8 mouse cellular contexts compared by ENCODE assay signal in the genomic region with DNA sequence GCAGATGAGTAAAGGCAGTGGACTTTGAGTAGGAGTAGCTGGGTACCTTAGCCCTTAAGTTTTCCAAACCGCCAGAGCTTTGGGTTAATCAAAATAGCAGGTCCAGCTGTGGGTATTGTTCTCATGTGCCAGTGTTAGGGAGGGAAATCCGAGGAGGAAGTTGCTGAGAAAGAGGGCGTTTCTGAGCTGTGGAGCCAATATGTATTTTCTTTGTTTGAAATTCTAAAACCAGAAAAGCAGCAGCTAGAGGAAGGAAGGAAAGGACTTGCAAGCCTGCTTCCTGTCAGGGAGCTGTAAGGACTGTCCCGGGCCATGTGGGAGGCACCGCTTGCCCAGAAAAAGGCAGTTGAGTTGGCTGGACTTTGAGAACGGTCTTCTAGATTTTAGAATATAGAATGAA. TPM values are rescaled to one million over a fixed set of nuclear protein-coding genes. Genes with fewer than 3 reads are reported as not detected.
A peak's percentile ranks its signal among the peaks of the same experiment; 100 is the strongest.
DNase-seq lines count a peak whose midpoint lies in the region; ATAC-seq and TF ChIP-seq lines count a peak whose summit lies in the region.

No protein-coding gene starts in this region.

- peak overlapping the region; percentile 99 for H3K27ac ChIP-seq in heart, adult 2 months
- H3K27ac ChIP-seq in lung, embryonic 15.5 days, result peak overlapping the region; percentile 85

- H3K79me2 ChIP-seq in heart, adult 2 months (replicated peaks; ENCODE audit: control insufficient read depth, insufficient read depth, low read length), result peaks cover 6% of the 10 kb centered on the region

- no peak for TF ChIP-seq CTCF in heart, adult 2 months (IDR thresholded peaks at IDR 0.05)

- H3K36me3 ChIP-seq in heart, adult 2 months (ENCODE audit: control insufficient read depth, insufficient read depth, low read length), result peaks cover 18% of the 10 kb centered on the region
- peaks cover 9% of the 10 kb centered on the region; the same call in 1 of the 2 replicates for H3K36me3 ChIP-seq in lung, embryonic 15.5 days

- H3K27me3 ChIP-seq in heart, adult 2 months (ENCODE audit: control insufficient read depth, insufficient read depth, low read length), result no peaks in the 10 kb centered on the region
- no peaks in the 10 kb centered on the region for H3K27me3 ChIP-seq in lung, embryonic 15.5 days

- peak overlapping the region; percentile 92; the same call in 1 of the 2 replicates for H3K9ac ChIP-seq in heart, adult 2 months (ENCODE audit: low read depth, low read length)
- H3K9ac ChIP-seq in lung, embryonic 15.5 days, result peak overlapping the region; percentile 91

- peaks cover 17% of the 10 kb centered on the region for H3K4me1 ChIP-seq in heart, adult 2 months (ENCODE audit: control insufficient read depth, insufficient read depth, low read length)
- H3K4me1 ChIP-seq in lung, embryonic 15.5 days, result peaks cover 13% of the 10 kb centered on the region

- no peak for ATAC-seq in lung, embryonic 15.5 days (ENCODE audit: borderline replicate concordance, extremely low read depth, low FRiP score, low TSS enrichment)

- DNase-seq in ES-CJ7 (ENCODE audit: low read depth, low spot score), result peak; percentile 22
- peak; percentile 13 for DNase-seq in c-Kit-negative CD71-positive TER-119-positive erythroid progenitor cells, embryonic 14.5 days (ENCODE audit: low read depth, low spot score)
- DNase-seq in heart, adult 2 months, result peak; percentile 61 to 77
- DNase-seq in kidney, adult 18-20 months, result peak; percentile 44
- peak; percentile 55 to 59 for DNase-seq in spleen, postnatal 36 days (ENCODE audit: low spot score in 2 of 2)
- no peak for DNase-seq in cerebellum, adult 8-10 months
- DNase-seq in cerebellum, adult 11 months, result no peak

- TF ChIP-seq POLR2A in heart, adult 2 months (IDR thresholded peaks at IDR 0.05; ENCODE audit: insufficient read depth, low read depth, low read length), result peak; percentile 79; the same call in 1 of the 2 replicates

- 7% methylated on average over 6 of the region's 6 CpGs for WGBS in heart, adult 2 months
- 6% methylated on average over 6 of the region's 6 CpGs for WGBS in lung, embryonic 15.5 days

- TF ChIP-seq EP300 in heart, adult 2 months (IDR thresholded peaks at IDR 0.05; ENCODE audit: insufficient read depth, low read depth, low read length), result peak; percentile 98

- H3K4me2 ChIP-seq in lung, embryonic 15.5 days, result peak overlapping the region; percentile 67

- intact Hi-C loops in heart, adult 2 months (cut with DNase I), result loop anchor here (1.0 to 2.0 kb wide), 3 partner anchors 15 to 119 kb away; no protein-coding TSS in a partner anchor

- peak overlapping the region; percentile 99 for H3K4me3 ChIP-seq in heart, adult 2 months
- peak overlapping the region; percentile 93 for H3K4me3 ChIP-seq in lung, embryonic 15.5 days

- H3K9me3 ChIP-seq in lung, embryonic 15.5 days, result no peaks in the 10 kb centered on the region

RNA-seq across cellular contexts. Expression of gene Wasf2, which starts 1.7 kb away (rescaled TPM):
- 10 to 100 TPM; 77.5 to 83.8 TPM for total RNA-seq in heart, adult 2 months (2021)
- polyA plus RNA-seq in heart, adult 2 months (2012; rRNA removed), result 34.6 and 39.7 TPM in 2 replicates
- polyA plus RNA-seq in lung, embryonic 15.5 days (2015; fragmentation: Nextera tagmentation; extraction: Ambion mirVana), result 120 and 136 TPM in 2 replicates

Comparison
In these comparisons a context has a peak if more than half of its experiments do, and no peak if none do; other contexts are left out.
1. DNase-seq: peak in ES-CJ7 (single experiment), c-Kit-negative CD71-positive TER-119-positive erythroid progenitor cells, embryonic 14.5 days (single experiment), heart, adult 2 months (2 of 2), kidney, adult 18-20 months (single experiment) and spleen, postnatal 36 days (2 of 2); none in cerebellum, adult 8-10 months (single experiment) and cerebellum, adult 11 months (single experiment).